Mouse (Mus musculus) MEL (cell line): ENCODE data around the gene Tmem235. TPM values are rescaled to one million over a fixed set of nuclear protein-coding genes. Genes with fewer than 3 reads are reported as not detected.

Experiments
- DNase-seq: peaks from one replicate; pipeline ENCODE4 v3.0.0; 2011; ENCODE audit warnings: low read depth, low spot score
- H3K27ac ChIP-seq: 2 replicates; pipeline ENCODE4 v1.5.1; 2012; ENCODE audit warnings: low read depth, mild to moderate bottlenecking, control low read depth, low read length, moderate library complexity; ENCODE audit not compliant: control insufficient read depth
- H3K27me3 ChIP-seq, 2 experiments: fragments of 150-350 bp in 1 of 2; sonication (generic) in 1 of 2; 2 replicates each; pipeline ENCODE4 v1.6.1; 2012; ENCODE audit warnings: low read length in 2 of 2, mild to moderate bottlenecking in 2 of 2, improper control_type of control experiment in 1 of 2, moderate library complexity in 1 of 2; ENCODE audit not compliant: insufficient read depth in 2 of 2, control insufficient read depth in 1 of 2
- H3K36me3 ChIP-seq, 2 experiments: 2 replicates each; pipeline ENCODE4 v1.6.1; 2012 to 2014; ENCODE audit warnings: low read length in 2 of 2, improper control_type of control experiment in 1 of 2, inconsistent platforms in 1 of 2, mild to moderate bottlenecking in 1 of 2; ENCODE audit not compliant: insufficient read depth in 2 of 2, control insufficient read depth in 1 of 2
- H3K4me1 ChIP-seq, 2 experiments: fragments of 150-350 bp in 1 of 2; sonication (generic) in 1 of 2; 2 replicates each; pipeline ENCODE4 v1.6.1; 2012; ENCODE audit warnings: low read length in 2 of 2, improper control_type of control experiment in 1 of 2, mild to moderate bottlenecking in 1 of 2; ENCODE audit not compliant: insufficient read depth in 2 of 2, control insufficient read depth in 1 of 2
- H3K4me3 ChIP-seq, 2 experiments: fragments of 150-350 bp in 1 of 2; sonication (generic) in 1 of 2; 2 replicates each; pipeline ENCODE4 v1.5.1; 2012; ENCODE audit warnings: low read depth in 2 of 2, low read length in 2 of 2, mild to moderate bottlenecking in 2 of 2, moderate library complexity in 2 of 2, control low read depth in 1 of 2, improper control_type of control experiment in 1 of 2; ENCODE audit not compliant: control insufficient read depth in 1 of 2, insufficient read depth in 1 of 2
- H3K79me2 ChIP-seq: 2 replicates; pipeline ENCODE4 v1.6.1; 2012; ENCODE audit warnings: mild to moderate bottlenecking, low read length, moderate library complexity; ENCODE audit not compliant: control insufficient read depth, poor library complexity, insufficient read depth
- H3K9ac ChIP-seq: 2 replicates; pipeline ENCODE4 v1.6.1; 2012; ENCODE audit warnings: low read depth, mild to moderate bottlenecking, control low read depth, low read length, moderate library complexity; ENCODE audit not compliant: control insufficient read depth, poor library complexity, severe bottlenecking
- H3K9me3 ChIP-seq: fragments of 150-350 bp; sonication (generic); replicated peaks from 2 replicates; pipeline ENCODE4 v1.6.1; 2012; ENCODE audit warnings: mild to moderate bottlenecking, low read length, improper control_type of control experiment, moderate library complexity; ENCODE audit not compliant: insufficient read depth
- CHD2 ChIP-seq: IDR thresholded peaks from 2 replicates; pipeline ENCODE4 v1.6.1; 2011; ENCODE audit warnings: low read length, improper control_type of control experiment
- ELF1 ChIP-seq: IDR thresholded peaks from 2 replicates; pipeline ENCODE4 v1.6.1; 2014; ENCODE audit warnings: low read depth, mild to moderate bottlenecking, inconsistent platforms, low read length, improper control_type of control experiment, moderate library complexity
- EP300 ChIP-seq, 2 experiments: IDR thresholded peaks; 2 replicates each; pipeline ENCODE4 v1.6.1; 2011; ENCODE audit warnings: improper control_type of control experiment in 2 of 2, low read length in 2 of 2, low read depth in 1 of 2, mild to moderate bottlenecking in 1 of 2
- ETS1 ChIP-seq: IDR thresholded peaks from 2 replicates; pipeline ENCODE4 v1.6.1; 2012; ENCODE audit warnings: low read depth, mild to moderate bottlenecking, inconsistent platforms, low read length, improper control_type of control experiment, moderate library complexity
- GABPA ChIP-seq: IDR thresholded peaks from 2 replicates; pipeline ENCODE4 v1.6.1; 2012; ENCODE audit warnings: low read depth, mild to moderate bottlenecking, inconsistent platforms, low read length, improper control_type of control experiment, moderate library complexity
- MAX ChIP-seq: IDR thresholded peaks from 2 replicates; pipeline ENCODE4 v1.6.1; 2011; ENCODE audit warnings: low read length, improper control_type of control experiment
- MAZ ChIP-seq: IDR thresholded peaks from 2 replicates; pipeline ENCODE4 v1.6.1; 2012; ENCODE audit warnings: low read depth, mild to moderate bottlenecking, inconsistent platforms, low read length, improper control_type of control experiment
- MEF2A ChIP-seq: IDR thresholded peaks from 2 replicates; pipeline ENCODE4 v1.6.1; 2014; ENCODE audit warnings: low read depth, mild to moderate bottlenecking, inconsistent platforms, low read length, improper control_type of control experiment; ENCODE audit not compliant: poor library complexity, insufficient replicate concordance, severe bottlenecking; ENCODE audit errors: extremely low read depth
- MYC ChIP-seq: IDR thresholded peaks from 2 replicates; pipeline ENCODE4 v1.6.1; 2011; ENCODE audit warnings: low read depth, mild to moderate bottlenecking, low read length, improper control_type of control experiment, moderate library complexity
- NELFE ChIP-seq: IDR thresholded peaks from 2 replicates; pipeline ENCODE4 v1.6.1; 2011; ENCODE audit warnings: low read depth, low read length, improper control_type of control experiment
- POLR2AphosphoS2 ChIP-seq: IDR thresholded peaks from 2 replicates; pipeline ENCODE4 v1.6.1; 2011; ENCODE audit warnings: low read length, improper control_type of control experiment
- RCOR1 ChIP-seq: IDR thresholded peaks from 2 replicates; pipeline ENCODE4 v1.6.1; 2012; ENCODE audit warnings: low read depth, mild to moderate bottlenecking, inconsistent platforms, low read length, improper control_type of control experiment
- TAL1 ChIP-seq: IDR thresholded peaks from 2 replicates; pipeline ENCODE4 v1.6.1; 2012; ENCODE audit warnings: mild to moderate bottlenecking, inconsistent platforms, low read length, moderate library complexity, mixed read lengths
- TBP ChIP-seq: IDR thresholded peaks from 2 replicates; pipeline ENCODE4 v1.8.0; 2011; ENCODE audit warnings: low read depth, low read length, improper control_type of control experiment
- UBTF ChIP-seq: IDR thresholded peaks from 2 replicates; pipeline ENCODE4 v1.6.1; 2012; ENCODE audit warnings: low read depth, mild to moderate bottlenecking, inconsistent platforms, low read length, improper control_type of control experiment, moderate library complexity, borderline replicate concordance; ENCODE audit not compliant: insufficient read depth
- ZC3H11A ChIP-seq: IDR thresholded peaks from 2 replicates; pipeline ENCODE4 v1.6.1; 2012; ENCODE audit warnings: low read depth, mild to moderate bottlenecking, inconsistent platforms, low read length, improper control_type of control experiment
- ZKSCAN1 ChIP-seq: IDR thresholded peaks from 2 replicates; pipeline ENCODE4 v1.6.1; 2012; ENCODE audit warnings: low read depth, mild to moderate bottlenecking, inconsistent platforms, low read length, improper control_type of control experiment, moderate library complexity
- ZNF384 ChIP-seq: IDR thresholded peaks from 2 replicates; pipeline ENCODE4 v1.6.1; 2012; ENCODE audit warnings: low read depth, mild to moderate bottlenecking, inconsistent platforms, low read length, improper control_type of control experiment
- polyA plus RNA-seq, 2 experiments: library from polyadenylated mRNA; stranded (reverse) in 1 of 2; unstranded in 1 of 2; fragments of >175 nt in 1 of 2; fragments of >200 nt in 1 of 2; gene quantifications; 2 replicates each; pipeline versions ENCODE4 v1.2.1 to v1.2.4; 2012; ENCODE audit warnings: low replicate concordance in 2 of 2, low read depth in 1 of 2; ENCODE audit not compliant: insufficient read length in 2 of 2, insufficient read depth in 1 of 2, missing spikeins in 1 of 2
- total RNA-seq: library from RNA; depleted of rRNA; stranded (reverse); fragments of 300-350 nt; gene quantifications from 2 replicates; pipeline ENCODE4 v1.2.3, GENCODE M21; 2012

Tmem235 gene
- total and polyA plus RNA-seq, 3 experiments = 0.04 TPM; not detected in 1

GRCm38 (mm10) chr11:117889887-117890340, 29.4 kb downstream of the Tmem235 start:
- H3K9ac ChIP-seq = no peak overlapping the region

GRCm38 (mm10) chr11:117890519-117891282, 30.1 kb downstream of the Tmem235 start:
- no peak overlapping the region for H3K4me3 ChIP-seq
- no peak overlapping the region for H3K27ac ChIP-seq
- H3K79me2 ChIP-seq = no peaks in the 10 kb centered on the region

More at GRCm38 (mm10) chr11:117889887-117890340, 29.4 kb downstream of the Tmem235 start:
- Histone ChIP-seq H3K4me3 (no peak overlapping the region), H3K9me3 (no peaks in the 10 kb centered on the region), H3K79me2 (no peaks in the 10 kb centered on the region), H3K36me3 (no peaks in the 10 kb centered on the region), H3K27me3 (peaks cover 7 to 17% of the 10 kb centered on the region in 2 experiments), H3K4me1 (no peaks in the 10 kb centered on the region), H3K27ac (no peak overlapping the region)
- TF ChIP-seq NELFE = no peak
- no peak for TF ChIP-seq ELF1
- TF ChIP-seq CHD2 = no peak
- no peak for TF ChIP-seq EP300 (IDR thresholded peaks at IDR 0.05; ENCODE audit: low read depth in 1 of 2, low read length in 2 of 2)
- TF ChIP-seq GABPA = no peak
- no peak for TF ChIP-seq MEF2A
- no peak for TF ChIP-seq UBTF
- TF ChIP-seq ZKSCAN1 = no peak
- no peak for TF ChIP-seq ZNF384
- no peak for TF ChIP-seq MAX
- TF ChIP-seq RCOR1 = no peak
- no peak for TF ChIP-seq ZC3H11A
- TF ChIP-seq TAL1 = no peak
- DNase-seq = no peak

More at GRCm38 (mm10) chr11:117890519-117891282, 30.1 kb downstream of the Tmem235 start:
- no peaks in the 10 kb centered on the region for H3K9me3 ChIP-seq
- no peak for DNase-seq
- H3K36me3 ChIP-seq = no peaks in the 10 kb centered on the region
- no peak for TF ChIP-seq MYC
- TF ChIP-seq MAZ = no peak
- no peak for TF ChIP-seq TBP
- TF ChIP-seq ETS1 = no peak
- TF ChIP-seq POLR2AphosphoS2 = no peak
- peaks cover 7 to 17% of the 10 kb centered on the region in 2 experiments for H3K27me3 ChIP-seq
- no peak overlapping the region for H3K9ac ChIP-seq
- H3K4me1 ChIP-seq = no peaks in the 10 kb centered on the region
